Mouse (Mus musculus) CD4-positive helper T cell, adult 2 months (primary cell): ENCODE results near the gene Usp7.
"Not testable (repeated sequence)": the region's sequence is repeated elsewhere in the genome, so short reads cannot be mapped to it uniquely, and the experiment has no call there.

Experiments used
- DNase-seq: peaks from one replicate; pipeline ENCODE4 v3.0.0-alpha.2; 2012; ENCODE audit warnings: low read depth, missing footprints, low spot score

The Usp7 gene

GRCm38 (mm10) chr16:8783198-8783913 lies 8.8 kb downstream of the Usp7 start:
- DNase-seq, result no peak

DNA sequence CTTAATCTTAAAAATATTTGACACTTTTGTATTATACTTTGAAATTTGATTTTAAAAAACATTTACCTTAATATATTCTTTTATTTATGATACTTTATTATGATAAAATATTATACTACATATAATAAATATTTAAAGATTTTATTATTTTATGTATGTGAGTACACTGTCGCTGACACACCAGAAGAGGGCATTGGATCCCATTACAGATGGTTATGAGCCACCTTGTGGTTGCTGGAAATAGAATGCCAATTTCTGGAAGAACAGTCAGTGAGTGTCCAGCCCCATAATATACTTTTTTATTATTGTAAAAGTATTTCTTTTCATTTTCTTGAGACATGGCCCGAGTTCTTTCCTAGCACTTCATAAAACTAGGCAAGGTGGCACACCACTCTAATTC lies 10.4 kb downstream of the Usp7 start:
- DNase-seq, result no peak

- DNase-seq, result no peak
Measured at GRCm38 (mm10) chr16:8781191-8781590, 10.9 kb downstream of the Usp7 start.

DNA sequence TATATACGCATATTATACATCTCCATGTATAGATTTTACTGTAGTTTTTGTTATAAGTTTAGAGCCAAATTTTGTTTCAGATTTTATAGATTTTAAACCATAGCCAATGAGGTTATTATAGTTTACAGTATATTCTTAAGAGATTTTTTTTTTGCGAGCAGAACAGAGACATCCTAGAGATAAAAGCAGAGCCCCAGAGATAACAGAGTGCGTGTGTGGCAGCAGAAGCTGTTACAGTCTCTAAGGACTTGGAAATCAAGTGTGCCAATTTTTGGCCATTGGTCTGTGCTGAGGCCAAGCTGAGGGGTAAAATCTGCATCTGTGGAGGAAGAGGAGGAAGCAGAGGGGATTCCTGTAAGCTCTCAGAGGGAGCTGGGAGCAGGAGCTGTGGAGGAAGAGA lies 11.9 kb downstream of the Usp7 start:
- no peak for DNase-seq

GRCm38 (mm10) chr16:8778697-8779096 lies 13.4 kb downstream of the Usp7 start:
- no peak for DNase-seq

DNA sequence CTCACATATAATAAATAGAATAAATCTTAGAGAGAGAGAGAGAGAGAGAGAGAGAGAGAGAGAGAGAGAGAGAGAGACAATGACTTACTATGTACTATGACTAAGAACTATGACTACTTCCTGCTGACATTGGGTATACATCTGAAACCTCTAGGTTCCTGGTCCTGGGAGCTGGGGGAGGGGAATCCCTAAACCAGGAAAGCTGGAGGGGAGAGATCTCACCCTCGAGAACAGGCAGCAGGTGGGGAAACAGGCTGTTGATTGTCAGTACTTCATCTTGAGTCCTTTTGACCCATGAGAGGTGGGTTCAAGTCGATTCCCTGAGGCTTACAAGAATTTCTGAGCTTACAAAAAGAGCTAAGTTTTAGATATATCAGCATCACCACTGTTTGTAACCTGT lies 14.9 kb downstream of the Usp7 start:
- no peak for DNase-seq

DNA sequence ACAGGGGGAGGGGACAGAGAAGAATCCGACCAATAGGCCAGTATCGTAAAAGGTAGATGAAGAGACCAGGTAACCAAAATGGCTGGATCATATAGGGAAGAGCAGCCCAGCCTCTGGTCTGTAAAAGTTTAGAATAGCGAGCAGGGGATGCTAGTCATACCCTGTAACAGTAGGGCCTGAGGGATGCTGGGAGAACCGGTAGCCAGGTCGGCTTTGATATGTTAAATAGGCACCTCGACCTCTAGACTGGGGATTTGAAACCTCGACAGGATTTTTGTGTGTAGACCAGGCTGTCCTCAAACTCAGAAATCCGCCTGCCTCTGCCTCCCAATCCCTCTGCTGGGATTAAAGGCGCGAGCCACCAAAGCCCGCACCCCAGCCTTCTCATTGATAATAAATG lies 15.5 kb downstream of the Usp7 start:
- DNase-seq, result no peak

GRCm38 (mm10) chr16:8771086-8771485 lies 21.0 kb downstream of the Usp7 start:
- DNase-seq, result no peak

DNA sequence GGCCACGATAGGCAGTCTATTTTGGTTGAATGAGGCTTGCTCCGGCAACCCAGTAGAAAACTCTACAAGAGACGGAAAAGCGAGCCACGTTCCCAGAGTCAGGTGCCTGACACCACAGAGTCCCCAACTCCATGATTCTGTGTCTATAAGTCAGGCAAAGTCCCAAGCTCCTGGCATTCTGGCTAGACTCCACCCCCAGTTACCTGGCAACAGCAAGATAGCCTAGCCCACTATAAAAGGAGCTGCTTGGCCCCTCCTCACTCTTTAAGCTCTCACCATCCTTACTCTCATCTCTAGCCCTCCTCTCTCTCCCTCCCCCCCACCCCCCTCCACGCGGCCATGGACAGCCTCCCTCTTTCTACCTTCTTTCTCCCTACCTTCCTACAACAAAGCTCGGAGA lies 21.8 kb downstream of the Usp7 start:
- not testable (repeated sequence) for DNase-seq

DNA sequence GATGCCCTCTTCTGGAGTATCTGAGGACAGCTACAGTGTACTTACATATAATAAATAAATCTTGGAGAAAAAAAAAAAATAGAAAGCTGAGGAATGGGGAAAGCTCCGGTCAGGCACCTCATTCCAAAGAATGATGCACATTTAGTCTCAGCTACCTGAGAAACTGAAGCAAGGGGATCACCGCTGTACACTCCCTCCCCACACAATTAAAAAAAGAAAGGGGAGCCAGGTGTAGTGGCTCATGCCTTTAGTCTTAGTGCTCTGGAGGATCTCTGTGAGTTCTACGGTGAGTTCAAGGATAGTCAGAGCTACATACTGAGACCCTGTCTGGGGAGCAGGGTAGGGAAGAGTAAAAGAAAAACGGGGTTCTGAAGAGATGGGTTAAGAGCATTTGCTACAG lies 22.6 kb downstream of the Usp7 start:
- DNase-seq, result no peak

GRCm38 (mm10) chr16:8769065-8769464 lies 23.0 kb downstream of the Usp7 start:
- peak; percentile 69 for DNase-seq

DNA sequence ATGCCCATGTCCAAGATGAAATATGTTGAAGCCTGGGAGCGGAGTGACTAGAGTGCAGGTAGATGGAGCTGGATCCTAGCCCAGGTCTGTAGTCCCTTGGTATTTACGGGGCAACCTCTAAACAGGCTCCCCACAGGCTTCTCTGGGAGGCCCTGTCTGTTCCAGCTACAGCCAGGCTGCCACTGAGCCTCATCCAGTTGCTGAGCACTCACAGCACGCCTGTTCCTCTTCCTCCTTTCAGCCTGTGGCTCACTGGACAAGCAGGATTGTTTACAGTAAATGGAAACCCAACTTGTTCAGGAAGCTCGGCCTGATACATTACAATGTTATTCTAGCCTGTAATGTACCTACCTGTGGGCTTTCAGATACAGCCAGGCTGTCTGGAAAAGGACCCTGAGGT lies 23.5 kb downstream of the Usp7 start:
- no peak for DNase-seq

DNA sequence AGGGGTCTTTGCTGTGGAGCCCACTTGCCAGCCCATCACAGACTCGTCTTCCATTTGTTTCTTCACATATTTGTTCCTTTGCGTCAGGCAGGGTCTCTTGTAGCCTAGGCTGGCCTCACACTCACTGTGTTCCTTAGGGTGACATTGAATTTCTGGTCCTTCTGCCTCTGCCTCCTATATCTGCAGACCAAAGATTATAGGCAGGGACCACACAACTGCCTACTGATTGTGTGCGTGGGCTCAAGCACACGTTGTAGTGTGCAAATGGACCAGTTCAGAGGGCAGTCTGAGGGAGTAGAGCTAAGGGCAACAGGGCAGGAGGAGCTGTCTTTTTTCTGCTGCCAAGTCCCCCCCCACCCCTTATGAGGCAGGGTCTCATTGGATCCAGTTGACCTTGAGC lies 24.0 kb downstream of the Usp7 start:
- DNase-seq, result no peak

- DNase-seq, result no peak
Measured at GRCm38 (mm10) chr16:8767133-8768052, 24.7 kb downstream of the Usp7 start.

- no peak for DNase-seq
Measured at GRCm38 (mm10) chr16:8766196-8766595, 25.9 kb downstream of the Usp7 start.

DNA sequence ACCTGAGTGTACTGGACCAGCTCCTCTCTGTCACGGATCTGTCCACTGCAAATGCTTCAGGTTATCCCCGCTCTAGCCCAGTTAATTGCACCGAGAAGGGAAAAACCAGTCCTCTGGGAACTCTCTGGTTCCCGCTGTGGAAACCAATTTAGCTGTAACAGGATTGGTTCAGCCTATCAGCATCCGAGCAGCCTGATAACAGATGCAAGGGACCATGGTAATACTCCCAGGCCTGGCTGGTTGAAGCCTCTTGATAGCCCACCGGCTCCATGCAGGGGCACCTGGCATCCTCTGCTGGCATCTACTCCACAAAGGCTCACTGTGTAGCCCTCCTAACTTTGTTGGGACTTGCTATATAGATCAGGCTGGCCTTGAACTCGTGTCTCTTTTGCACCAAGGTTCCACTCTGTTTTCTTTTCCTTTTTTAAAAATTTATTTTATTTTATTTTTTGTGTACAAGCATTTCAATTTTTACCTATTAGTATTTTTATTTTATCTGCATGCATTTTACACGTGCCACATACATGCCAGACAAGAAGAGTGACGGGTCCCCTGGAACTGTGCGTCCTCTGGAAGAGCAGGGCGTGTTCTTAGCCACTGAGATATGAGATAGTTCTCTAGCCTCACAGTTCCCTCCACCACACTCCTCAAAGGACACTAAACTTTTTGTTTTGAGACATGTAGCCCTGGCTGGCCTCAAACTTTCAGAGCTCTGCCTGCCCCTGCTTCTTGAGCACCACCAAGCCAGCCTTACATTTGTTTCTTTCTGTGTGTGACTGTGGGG lies 27.8 kb downstream of the Usp7 start:
- no peak for DNase-seq

DNA sequence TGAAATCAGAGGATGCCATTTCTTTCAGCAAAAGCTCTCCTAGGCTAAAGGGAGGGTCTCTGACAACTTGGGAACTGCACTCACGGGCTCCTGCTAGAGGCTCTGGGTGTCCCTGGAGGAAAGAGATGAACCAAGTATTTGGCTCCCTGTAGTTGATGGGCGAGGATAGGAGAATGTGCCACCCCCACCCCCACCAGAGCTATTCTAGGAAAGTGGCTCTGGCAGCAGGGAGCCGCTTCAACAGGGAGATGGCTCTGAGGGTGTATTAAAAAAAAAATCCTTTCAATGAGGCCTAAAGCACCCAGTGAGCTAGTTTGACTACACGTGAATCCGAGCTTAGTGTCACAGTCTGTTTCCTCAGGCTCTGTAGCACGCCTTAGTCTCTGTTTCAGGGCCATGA lies 29.1 kb downstream of the Usp7 start:
- DNase-seq, result no peak

DNA sequence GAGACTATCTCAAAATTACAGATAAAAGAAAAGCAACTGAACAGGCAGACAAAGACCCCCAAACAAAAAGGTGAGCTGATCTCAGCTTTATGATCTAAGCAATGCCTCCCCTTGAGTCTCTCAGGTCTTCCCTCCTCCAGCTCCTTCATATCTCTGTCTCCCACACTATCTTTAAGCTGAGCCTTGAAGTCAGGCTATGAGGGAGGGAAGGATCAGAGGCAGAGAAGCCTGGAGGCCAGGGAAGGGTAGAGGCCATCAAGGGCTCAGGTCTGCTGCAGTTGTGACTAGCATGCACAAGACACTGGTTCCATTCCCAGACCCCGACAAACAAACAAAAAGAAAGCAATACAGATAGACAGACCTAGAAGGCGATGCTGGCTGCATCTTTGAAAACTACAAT lies 30.2 kb downstream of the Usp7 start:
- no peak for DNase-seq

DNA sequence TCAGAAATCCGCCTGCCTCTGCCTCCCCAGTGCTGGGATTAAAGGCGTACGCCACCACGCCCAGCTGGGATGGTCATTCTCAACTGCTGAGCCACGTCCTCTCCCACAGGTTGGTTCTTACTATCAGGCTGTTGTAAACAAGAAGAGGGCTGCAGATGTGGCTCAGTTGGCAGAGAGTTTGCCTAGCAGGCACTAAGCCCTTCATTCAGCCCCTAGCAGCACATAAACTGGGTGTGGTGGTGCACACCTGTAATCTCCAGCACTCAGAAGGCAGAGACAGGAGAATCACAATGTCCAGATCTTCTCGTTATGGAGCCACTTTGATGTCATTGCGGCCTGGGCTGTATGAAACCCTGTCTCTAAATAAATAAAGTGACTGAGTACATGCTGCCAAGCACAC lies 31.1 kb downstream of the Usp7 start:
- no peak for DNase-seq

DNA sequence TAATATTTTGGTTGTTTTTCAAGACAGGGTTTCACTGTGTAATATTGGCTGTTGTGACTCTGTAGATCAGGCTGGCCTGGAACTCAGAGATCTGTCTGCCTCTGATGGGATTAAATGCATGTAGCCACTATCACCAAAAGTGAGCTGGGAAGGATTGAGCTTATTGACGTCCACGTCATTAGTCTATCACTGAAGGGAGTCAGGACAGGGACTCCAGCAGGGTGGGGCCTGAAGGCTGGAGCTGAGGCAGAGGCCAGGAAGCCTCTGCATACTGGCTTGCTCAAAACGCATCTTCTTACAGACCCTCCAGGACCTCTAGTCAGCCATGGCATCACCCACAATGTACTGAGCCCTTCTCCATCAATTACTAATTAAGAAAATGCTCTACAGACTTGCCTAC lies 33.1 kb downstream of the Usp7 start:
- DNase-seq, result no peak

DNA sequence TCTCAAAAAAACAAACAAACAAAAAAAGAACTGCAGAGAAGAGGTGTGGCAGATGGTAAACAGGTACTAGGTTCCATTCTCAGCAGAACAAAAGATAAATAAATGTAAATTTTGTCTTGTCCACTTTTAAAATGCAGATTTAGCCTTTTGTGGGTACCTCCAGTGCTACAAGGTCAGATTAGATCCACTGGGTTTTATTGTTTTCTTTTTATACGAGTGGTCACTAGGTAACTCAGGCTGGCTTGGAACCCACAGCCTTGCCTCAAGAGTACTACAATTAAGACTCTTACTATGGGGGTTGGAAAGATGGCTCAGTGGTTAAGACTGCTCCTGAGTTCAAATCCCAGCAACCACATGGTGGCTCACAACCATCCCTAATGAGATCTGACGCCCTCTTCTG lies 33.9 kb downstream of the Usp7 start:
- DNase-seq, result no peak

GRCm38 (mm10) chr16:8757586-8757985 lies 34.5 kb downstream of the Usp7 start:
- DNase-seq, result not testable (repeated sequence)
